Mouse (Mus musculus): ENCODE measurements around the gene Kcnc3. TPM values are rescaled to one million over a fixed set of nuclear protein-coding genes. Genes with fewer than 3 reads are reported as not detected.

Gene Kcnc3
- total RNA-seq (2021): 1 to 10 TPM; 4.7 to 4.8 TPM
- long read RNA-seq, experiment 1, partial matches to known transcripts: 1 of 2 reads
- long read RNA-seq, experiment 1, other reads (novel, unspliced or antisense): 1 of 2 reads
- long read RNA-seq, experiment 2: 0 reads

DNA sequence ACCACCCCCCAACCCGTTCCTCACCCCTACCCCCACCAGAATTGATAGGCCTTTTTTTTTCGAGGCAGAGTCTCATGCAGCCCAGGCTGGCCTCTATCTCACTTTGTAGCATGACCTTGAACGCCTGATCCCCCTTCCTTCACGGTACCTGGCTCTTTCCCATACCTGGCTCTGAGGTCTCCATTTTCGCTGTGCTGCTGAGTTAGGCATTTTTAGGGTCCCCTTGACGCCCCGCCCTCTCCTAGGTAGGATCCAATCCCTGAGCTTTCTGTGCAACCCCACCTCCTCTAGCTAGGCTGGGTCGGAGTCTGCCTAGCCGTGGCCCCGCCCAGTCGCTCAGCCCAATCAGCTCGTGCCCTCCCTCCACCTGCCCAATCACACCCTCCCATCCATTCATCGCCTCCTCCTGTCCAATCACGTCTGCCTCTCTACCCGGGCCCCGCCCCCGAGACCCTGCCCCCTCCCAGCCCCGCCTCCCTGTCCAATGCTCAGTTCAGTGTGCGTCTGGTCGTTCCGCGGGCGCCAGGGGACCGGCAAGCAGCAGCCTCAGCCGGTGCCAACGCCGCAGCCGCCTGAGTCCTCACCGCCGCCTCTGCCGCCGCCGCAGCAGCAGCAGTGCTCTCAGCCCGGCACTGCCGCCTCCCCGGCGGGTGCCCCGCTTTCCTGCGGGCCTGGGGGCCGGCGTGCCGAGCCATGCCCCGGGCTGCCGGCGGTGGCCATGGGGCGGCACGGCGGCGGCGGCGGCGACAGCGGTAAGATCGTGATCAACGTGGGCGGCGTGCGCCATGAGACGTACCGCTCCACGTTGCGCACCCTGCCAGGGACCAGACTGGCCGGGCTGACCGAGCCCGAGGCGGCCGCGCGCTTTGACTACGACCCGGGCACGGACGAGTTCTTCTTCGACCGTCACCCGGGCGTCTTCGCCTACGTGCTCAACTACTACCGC, at the start of gene Kcnc3:
Gene Kcnc3 (plus strand): TSS at position 263 of the 946 bp plus-strand sequence.
- DNase-seq: peak; percentile 90

- DNase-seq: no peak
Observed at GRCm38 (mm10) chr7:44542555-44542954, 47.9 kb upstream of the Kcnc3 start.

DNA sequence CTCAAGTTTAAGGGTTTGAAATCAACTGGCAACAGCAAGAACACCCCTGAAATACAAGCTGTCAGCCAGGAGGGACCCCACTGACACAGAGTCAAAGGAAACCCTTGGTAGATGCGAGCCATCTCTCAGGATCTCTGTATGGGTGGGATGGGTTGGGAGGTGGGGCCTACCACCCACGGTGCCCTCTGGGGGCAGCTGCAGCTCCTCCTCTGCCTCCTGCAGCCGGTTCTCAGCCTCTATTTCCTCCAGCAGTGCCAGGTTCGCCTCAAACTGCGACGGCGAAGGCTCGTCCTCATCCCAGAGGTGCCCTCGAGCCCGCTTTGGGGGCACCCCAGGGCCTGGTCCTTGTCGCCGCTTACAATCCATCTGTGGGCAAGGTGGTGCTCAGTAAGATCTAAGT, 47.4 kb upstream of the Kcnc3 start:
- no peak for DNase-seq

DNA sequence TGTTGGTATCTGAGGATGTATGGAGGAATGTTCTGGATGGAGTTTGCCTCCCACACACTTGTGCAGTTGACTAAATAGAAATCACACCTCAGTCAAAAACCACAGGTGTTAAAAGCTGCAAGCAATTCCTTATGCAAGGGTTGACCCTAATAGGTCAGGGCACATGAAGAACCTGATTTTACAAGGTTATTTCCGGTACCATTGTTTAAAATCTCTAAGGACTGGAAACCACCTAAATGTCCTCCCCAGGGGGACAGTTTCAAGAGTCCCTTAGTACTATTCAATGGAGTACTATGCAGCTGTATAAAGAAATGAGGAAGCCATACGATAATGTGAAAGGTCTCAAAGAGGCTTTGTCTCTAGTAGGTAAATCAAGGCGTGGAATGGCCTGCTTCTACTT, 44.2 kb upstream of the Kcnc3 start:
- DNase-seq: no peak

- DNase-seq: no peak
Observed at GRCm38 (mm10) chr7:44547041-44547440, 43.4 kb upstream of the Kcnc3 start.

DNA sequence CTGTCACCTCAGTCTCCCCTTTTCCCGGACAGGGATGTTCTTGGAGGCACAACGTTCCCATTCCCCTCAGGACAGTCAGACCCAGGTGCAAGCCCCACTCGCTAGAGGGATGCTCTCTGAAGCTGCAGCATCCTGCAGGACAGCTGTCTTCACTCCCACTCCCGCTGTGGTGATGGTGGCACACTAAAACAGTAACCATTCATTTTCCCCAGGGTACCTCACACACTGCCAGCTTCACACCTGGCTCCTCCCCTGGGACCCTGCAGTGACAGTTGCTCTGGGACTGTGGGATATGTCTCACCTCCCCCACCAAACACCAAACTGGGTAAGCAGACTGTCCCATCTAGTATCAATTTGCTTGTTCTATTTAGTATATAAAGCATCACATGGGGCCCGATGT, 42.7 kb upstream of the Kcnc3 start:
- no peak for DNase-seq

DNA sequence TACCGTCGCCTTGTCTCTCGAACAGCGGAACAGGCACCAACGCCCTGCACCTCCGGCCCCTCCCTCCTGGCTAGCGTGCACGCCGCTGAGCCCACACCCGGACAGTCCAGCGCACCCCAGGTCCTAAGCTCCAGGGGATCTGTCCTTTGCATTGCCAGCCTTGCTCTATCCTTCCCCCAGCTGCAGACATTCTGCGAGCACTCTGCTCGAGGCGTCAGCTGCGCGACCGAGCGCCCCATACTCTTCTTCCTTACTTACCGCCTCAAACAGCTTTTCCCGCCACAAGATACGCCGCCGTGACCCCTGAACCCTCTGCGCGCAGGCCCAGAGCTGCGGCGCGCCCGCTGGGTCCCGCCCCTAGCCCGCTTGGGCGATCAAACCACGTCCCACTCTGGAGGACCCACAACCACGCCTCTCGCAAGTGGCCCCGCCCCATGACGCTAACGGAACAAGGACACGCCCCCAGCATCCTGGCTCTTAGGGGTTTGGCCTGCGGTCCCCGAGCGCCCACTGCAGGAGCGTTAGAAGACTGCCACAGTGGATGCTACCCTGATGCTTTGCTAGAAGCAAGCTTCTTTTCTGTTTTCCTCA, 41.9 kb upstream of the Kcnc3 start, which contains the start of gene Pold1:
Gene Pold1 (minus strand): TSS at position 353 of the 591 bp plus-strand sequence.
- DNase-seq: peak; percentile 100

- DNase-seq: no peak
Observed at GRCm38 (mm10) chr7:44549621-44550408, 40.6 kb upstream of the Kcnc3 start.

GRCm38 (mm10) chr7:44550409-44550678, 40.1 kb upstream of the Kcnc3 start:
- no peak for DNase-seq

DNA sequence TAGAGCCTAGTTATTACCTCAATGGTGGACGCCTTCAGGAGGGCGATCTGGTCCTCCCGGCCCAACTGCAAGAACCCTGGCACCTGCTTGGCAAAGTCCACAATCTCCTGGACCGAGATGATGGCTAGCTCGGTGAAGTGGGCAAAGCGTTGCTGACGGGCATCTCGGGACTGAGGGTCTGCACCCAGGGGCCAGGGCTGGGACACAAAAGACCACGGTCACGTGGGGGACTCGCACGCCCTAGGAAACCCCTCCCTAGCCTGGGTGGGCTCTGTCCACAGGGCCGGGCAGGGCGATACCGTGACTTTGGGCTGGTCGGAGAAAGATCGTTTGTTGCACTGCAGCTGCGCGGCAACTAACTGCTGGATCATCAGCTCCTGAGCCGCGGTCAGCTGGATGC, 39.2 kb upstream of the Kcnc3 start:
- DNase-seq: no peak

GRCm38 (mm10) chr7:44551731-44552130, 38.7 kb upstream of the Kcnc3 start:
- DNase-seq: no peak

- DNase-seq: no peak
Observed at GRCm38 (mm10) chr7:44552141-44552908, 38.1 kb upstream of the Kcnc3 start.

GRCm38 (mm10) chr7:44553196-44553764, 37.2 kb upstream of the Kcnc3 start:
- peak; percentile 93 for DNase-seq

GRCm38 (mm10) chr7:44553826-44554225, 36.6 kb upstream of the Kcnc3 start, which contains the start of gene Nr1h2:
Gene Nr1h2 (minus strand): TSS chr7:44553951.
- peak; percentile 97 for DNase-seq

DNA sequence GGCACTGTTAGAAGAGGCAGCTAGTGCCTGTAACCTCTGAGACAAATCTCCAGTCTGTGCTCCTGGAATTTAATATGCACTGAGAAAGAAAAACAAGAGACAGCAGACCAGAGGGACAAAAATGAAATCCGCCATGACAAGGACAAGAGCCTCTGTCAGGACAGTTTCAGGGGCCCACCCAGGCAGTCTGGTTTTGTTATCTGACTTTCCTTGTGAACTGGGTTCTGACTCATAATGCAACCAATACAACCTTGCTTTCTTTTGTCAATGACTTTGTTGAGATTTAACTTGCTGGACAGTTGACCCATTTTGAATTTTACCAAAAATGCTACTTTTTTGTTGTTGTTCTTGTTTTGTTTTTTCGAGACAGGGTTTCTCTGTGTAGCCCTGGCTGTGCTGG, 32.8 kb upstream of the Kcnc3 start:
- DNase-seq: no peak

- DNase-seq: peak; percentile 87
Observed at GRCm38 (mm10) chr7:44560435-44561400, 29.7 kb upstream of the Kcnc3 start.

DNA sequence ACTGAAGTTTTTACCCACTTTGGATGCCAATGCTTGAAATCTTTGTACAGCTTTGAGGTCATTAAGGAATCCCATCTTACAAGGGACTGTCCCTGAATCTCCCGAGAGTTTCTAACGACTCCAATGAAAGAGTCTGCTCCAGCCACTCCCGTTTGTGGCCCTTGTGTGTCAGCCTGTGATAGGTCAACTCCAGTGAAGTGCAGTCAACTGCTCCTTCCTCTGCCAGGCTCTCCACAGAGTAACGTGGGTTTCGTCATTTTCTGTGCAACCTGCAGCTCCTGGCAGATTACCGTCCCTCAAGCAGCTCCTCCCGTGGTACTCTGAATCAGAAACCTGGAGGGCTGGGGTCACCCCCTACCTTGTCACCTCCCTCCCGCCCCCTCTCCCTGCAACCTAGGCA, 27.2 kb upstream of the Kcnc3 start:
- DNase-seq: no peak

- no peak for DNase-seq
Observed at GRCm38 (mm10) chr7:44564486-44564885, 26.0 kb upstream of the Kcnc3 start.

DNA sequence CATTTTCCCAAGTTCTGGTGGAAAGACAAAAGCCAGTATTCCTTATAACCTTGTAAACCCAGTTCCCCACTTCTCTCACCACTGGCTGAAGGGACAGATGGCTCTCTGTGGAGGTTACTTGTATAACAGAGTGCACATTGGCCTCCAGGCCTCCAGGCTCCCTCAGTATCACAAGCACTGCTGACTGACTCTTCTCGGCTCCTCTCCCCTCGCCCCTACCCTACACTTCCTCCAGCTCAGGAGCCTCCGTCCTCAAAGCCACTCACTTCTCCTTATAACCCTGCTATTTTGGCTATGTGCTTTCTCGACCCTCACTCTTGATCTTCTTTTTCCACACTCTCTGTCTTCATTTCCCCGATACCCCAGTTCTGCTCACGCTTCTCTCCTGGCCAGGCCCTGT, 25.1 kb upstream of the Kcnc3 start:
- no peak for DNase-seq

- DNase-seq: no peak
Observed at GRCm38 (mm10) chr7:44568803-44569202, 21.7 kb upstream of the Kcnc3 start.
